12 mouse cellular contexts compared by ENCODE assay signal in genomic region chr16:57251589-57252421, GRCm38 (mm10). TPM values are rescaled to one million over a fixed set of nuclear protein-coding genes. Genes with fewer than 3 reads are reported as not detected.
DNase-seq lines count a peak whose midpoint lies in the region; ATAC-seq and TF ChIP-seq lines count a peak whose summit lies in the region.
"Had no signal": no experiment of that assay in that cellular context is flagged by ENCODE, and none has a peak within 500 bp of the region (broad histone marks: within the 10 kb centered on the region; RNA-seq: fewer than 3 reads in every experiment).

No protein-coding gene starts in this region.

- DNase-seq in layer of hippocampus, adult 2 months (ENCODE audit: low spot score in 2 of 2): no peak
- no peak for DNase-seq in layer of hippocampus, postnatal 14 days (ENCODE audit: low spot score in 2 of 2)
- peak; percentile 23 for DNase-seq in brain, adult 2 months (ENCODE audit: low read depth, low spot score)
- DNase-seq in lung, postnatal 36 days: peak; percentile 69
- no peak for DNase-seq in layer of hippocampus, adult 11-12 months (ENCODE audit: low spot score)
- no peak for DNase-seq in urinary bladder, postnatal 10 days (ENCODE audit: low spot score)
- DNase-seq in adrenal gland, postnatal 25 days: no peak
- DNase-seq: cerebellum, adult 2 months; forebrain, postnatal 0 days had no signal

- H3K27ac ChIP-seq in layer of hippocampus, adult 2 months: peak overlapping the region; percentile 43; the same call in 1 of the 2 replicates
- H3K27ac ChIP-seq in intestine, embryonic 16.5 days (ENCODE audit: low read length): peak overlapping the region; percentile 68
- H3K27ac ChIP-seq: neural tube, embryonic 12.5 days had no signal

- H3K36me3 ChIP-seq in intestine, embryonic 16.5 days (ENCODE audit: control insufficient read depth, insufficient read depth, low read length): no peaks in the 10 kb centered on the region
- H3K36me3 ChIP-seq: neural tube, embryonic 12.5 days had no signal

- 23% methylated on average over 7 of the region's 7 CpGs for WGBS in intestine, embryonic 16.5 days

- H3K4me3 ChIP-seq in layer of hippocampus, adult 2 months: no peak overlapping the region
- no peak overlapping the region for H3K4me3 ChIP-seq in intestine, embryonic 16.5 days (ENCODE audit: low read length)
- H3K4me3 ChIP-seq: neural tube, embryonic 12.5 days had no signal

- H3K9ac ChIP-seq in intestine, embryonic 16.5 days (ENCODE audit: low read depth, low read length): no peak overlapping the region
- H3K9ac ChIP-seq: forebrain, postnatal 0 days; neural tube, embryonic 12.5 days had no signal

- H3K4me1 ChIP-seq in intestine, embryonic 16.5 days (ENCODE audit: control insufficient read depth, insufficient read depth, low read length): 0 out of 2 replicates have a peak, but pooled peaks cover 2% of the 10 kb centered on the region
- H3K4me1 ChIP-seq: neural tube, embryonic 12.5 days had no signal

- ATAC-seq in intestine, embryonic 16.5 days: peak; percentile 74
- ATAC-seq: forebrain, postnatal 0 days had no signal

- no peak overlapping the region for H3K4me2 ChIP-seq in intestine, embryonic 16.5 days (ENCODE audit: low read depth, low read length)
- H3K4me2 ChIP-seq: neural tube, embryonic 12.5 days had no signal

- no peaks in the 10 kb centered on the region for H3K9me3 ChIP-seq in intestine, embryonic 16.5 days (ENCODE audit: control insufficient read depth, low read length)
- H3K9me3 ChIP-seq: neural tube, embryonic 12.5 days had no signal

- no peak for TF ChIP-seq CTCF in layer of hippocampus, adult 2 months (conservative IDR thresholded peaks at IDR 0.05)

- no peaks in the 10 kb centered on the region for H3K27me3 ChIP-seq in intestine, embryonic 16.5 days (replicated peaks; ENCODE audit: control insufficient read depth, insufficient read depth, low read length)
- H3K27me3 ChIP-seq: neural tube, embryonic 12.5 days had no signal

RNA-seq across cellular contexts. Expression of gene Tbc1d23, which starts 20.5 kb away (rescaled TPM):
- total RNA-seq in layer of hippocampus, adult 2 months (2021): 10 to 100 TPM; 41.2 to 44.9 TPM
- total RNA-seq in layer of hippocampus, postnatal 14 days (2021): 10 to 100 TPM; 40.1 to 40.9 TPM
- 20.4 and 21.7 TPM in 2 replicates for polyA plus RNA-seq in intestine, embryonic 16.5 days (2015; fragmentation: Nextera tagmentation; extraction: Ambion mirVana)
- total RNA-seq in adrenal gland, postnatal 25 days (2021): 35.1 and 45.1 TPM in 2 replicates

RNA-seq across cellular contexts. Expression of gene Tmem30c, which starts 40.9 kb away (rescaled TPM):
- under 1 TPM; 0.23 to 0.44 TPM for total RNA-seq in layer of hippocampus, adult 2 months (2021)
- total RNA-seq in layer of hippocampus, postnatal 14 days (2021): under 1 TPM; 0.30 to 0.31 TPM
- polyA plus RNA-seq in intestine, embryonic 16.5 days (2015; fragmentation: Nextera tagmentation; extraction: Ambion mirVana): not detected in 2 replicates
- not detected in 2 replicates for total RNA-seq in adrenal gland, postnatal 25 days (2021)
- polyA plus RNA-seq: liver, embryonic 16.5 days had no signal

Comparison
In these comparisons a context has a peak if more than half of its experiments do, and no peak if none do; other contexts are left out.
1. DNase-seq: peak in brain, adult 2 months (single experiment) and lung, postnatal 36 days (single experiment); none in layer of hippocampus, adult 2 months (0 of 2), layer of hippocampus, postnatal 14 days (0 of 2), layer of hippocampus, adult 11-12 months (single experiment), urinary bladder, postnatal 10 days (single experiment) and adrenal gland, postnatal 25 days (single experiment).